Mouse (Mus musculus) MEL (cell line): ENCODE measurements around the gene Klk6. TPM values are rescaled to one million over a fixed set of nuclear protein-coding genes. Genes with fewer than 3 reads are reported as not detected.

Source experiments
- DNase-seq: peaks from one replicate; pipeline ENCODE4 v3.0.0; 2011; ENCODE audit warnings: low read depth, low spot score
- H3K27ac ChIP-seq: 2 replicates; pipeline ENCODE4 v1.5.1; 2012; ENCODE audit warnings: low read depth, mild to moderate bottlenecking, control low read depth, low read length, moderate library complexity; ENCODE audit not compliant: control insufficient read depth
- H3K27me3 ChIP-seq, 2 experiments: fragments of 150-350 bp in 1 of 2; sonication (generic) in 1 of 2; 2 replicates each; pipeline ENCODE4 v1.6.1; 2012; ENCODE audit warnings: low read length in 2 of 2, mild to moderate bottlenecking in 2 of 2, improper control_type of control experiment in 1 of 2, moderate library complexity in 1 of 2; ENCODE audit not compliant: insufficient read depth in 2 of 2, control insufficient read depth in 1 of 2
- H3K36me3 ChIP-seq, 2 experiments: 2 replicates each; pipeline ENCODE4 v1.6.1; 2012 to 2014; ENCODE audit warnings: low read length in 2 of 2, improper control_type of control experiment in 1 of 2, inconsistent platforms in 1 of 2, mild to moderate bottlenecking in 1 of 2; ENCODE audit not compliant: insufficient read depth in 2 of 2, control insufficient read depth in 1 of 2
- H3K4me1 ChIP-seq, 2 experiments: fragments of 150-350 bp in 1 of 2; sonication (generic) in 1 of 2; 2 replicates each; pipeline ENCODE4 v1.6.1; 2012; ENCODE audit warnings: low read length in 2 of 2, improper control_type of control experiment in 1 of 2, mild to moderate bottlenecking in 1 of 2; ENCODE audit not compliant: insufficient read depth in 2 of 2, control insufficient read depth in 1 of 2
- H3K4me3 ChIP-seq, 2 experiments: fragments of 150-350 bp in 1 of 2; sonication (generic) in 1 of 2; 2 replicates each; pipeline ENCODE4 v1.5.1; 2012; ENCODE audit warnings: low read depth in 2 of 2, low read length in 2 of 2, mild to moderate bottlenecking in 2 of 2, moderate library complexity in 2 of 2, control low read depth in 1 of 2, improper control_type of control experiment in 1 of 2; ENCODE audit not compliant: control insufficient read depth in 1 of 2, insufficient read depth in 1 of 2
- H3K79me2 ChIP-seq: 2 replicates; pipeline ENCODE4 v1.6.1; 2012; ENCODE audit warnings: mild to moderate bottlenecking, low read length, moderate library complexity; ENCODE audit not compliant: control insufficient read depth, poor library complexity, insufficient read depth
- H3K9ac ChIP-seq: 2 replicates; pipeline ENCODE4 v1.6.1; 2012; ENCODE audit warnings: low read depth, mild to moderate bottlenecking, control low read depth, low read length, moderate library complexity; ENCODE audit not compliant: control insufficient read depth, poor library complexity, severe bottlenecking
- H3K9me3 ChIP-seq: fragments of 150-350 bp; sonication (generic); replicated peaks from 2 replicates; pipeline ENCODE4 v1.6.1; 2012; ENCODE audit warnings: mild to moderate bottlenecking, low read length, improper control_type of control experiment, moderate library complexity; ENCODE audit not compliant: insufficient read depth
- CTCF ChIP-seq, 3 experiments: IDR thresholded peaks in 2 of 3; conservative IDR thresholded peaks in 1 of 3; 2 replicates each; pipeline ENCODE4 v1.5.1; 2011 to 2012; ENCODE audit warnings: low read length in 3 of 3, low read depth in 2 of 3, mild to moderate bottlenecking in 2 of 3, improper control_type of control experiment in 1 of 3, inconsistent platforms in 1 of 3, mixed read lengths in 1 of 3, moderate library complexity in 1 of 3; ENCODE audit not compliant: control insufficient read depth in 1 of 3, insufficient read depth in 1 of 3, poor library complexity in 1 of 3, severe bottlenecking in 1 of 3
- E2F4 ChIP-seq: IDR thresholded peaks from 2 replicates; pipeline ENCODE4 v1.6.1; 2011; ENCODE audit warnings: low read depth, low read length, improper control_type of control experiment, borderline replicate concordance
- EP300 ChIP-seq, 2 experiments: IDR thresholded peaks; 2 replicates each; pipeline ENCODE4 v1.6.1; 2011; ENCODE audit warnings: improper control_type of control experiment in 2 of 2, low read length in 2 of 2, low read depth in 1 of 2, mild to moderate bottlenecking in 1 of 2
- ETS1 ChIP-seq: IDR thresholded peaks from 2 replicates; pipeline ENCODE4 v1.6.1; 2012; ENCODE audit warnings: low read depth, mild to moderate bottlenecking, inconsistent platforms, low read length, improper control_type of control experiment, moderate library complexity
- GATA1 ChIP-seq: IDR thresholded peaks from 2 replicates; pipeline ENCODE4 v1.6.1; 2011; ENCODE audit warnings: low read depth, low read length, improper control_type of control experiment
- MAX ChIP-seq: IDR thresholded peaks from 2 replicates; pipeline ENCODE4 v1.6.1; 2011; ENCODE audit warnings: low read length, improper control_type of control experiment
- MAZ ChIP-seq: IDR thresholded peaks from 2 replicates; pipeline ENCODE4 v1.6.1; 2012; ENCODE audit warnings: low read depth, mild to moderate bottlenecking, inconsistent platforms, low read length, improper control_type of control experiment
- NELFE ChIP-seq: IDR thresholded peaks from 2 replicates; pipeline ENCODE4 v1.6.1; 2011; ENCODE audit warnings: low read depth, low read length, improper control_type of control experiment
- NRF1 ChIP-seq: IDR thresholded peaks from 2 replicates; pipeline ENCODE4 v1.6.1; 2014; ENCODE audit warnings: low read depth, mild to moderate bottlenecking, inconsistent platforms, low read length, improper control_type of control experiment, moderate library complexity; ENCODE audit not compliant: poor library complexity, insufficient read depth, severe bottlenecking
- RCOR1 ChIP-seq: IDR thresholded peaks from 2 replicates; pipeline ENCODE4 v1.6.1; 2012; ENCODE audit warnings: low read depth, mild to moderate bottlenecking, inconsistent platforms, low read length, improper control_type of control experiment
- SIN3A ChIP-seq: IDR thresholded peaks from 2 replicates; pipeline ENCODE4 v1.6.1; 2012; ENCODE audit warnings: low read length, improper control_type of control experiment, inconsistent platforms
- SMC3 ChIP-seq: IDR thresholded peaks from 2 replicates; pipeline ENCODE4 v1.6.1; 2011; ENCODE audit warnings: low read depth, low read length, improper control_type of control experiment
- TAL1 ChIP-seq: IDR thresholded peaks from 2 replicates; pipeline ENCODE4 v1.6.1; 2012; ENCODE audit warnings: mild to moderate bottlenecking, inconsistent platforms, low read length, moderate library complexity, mixed read lengths
- TBP ChIP-seq: IDR thresholded peaks from 2 replicates; pipeline ENCODE4 v1.8.0; 2011; ENCODE audit warnings: low read depth, low read length, improper control_type of control experiment
- TCF12 ChIP-seq: IDR thresholded peaks from 2 replicates; pipeline ENCODE4 v1.6.1; 2014; ENCODE audit warnings: low read depth, mild to moderate bottlenecking, inconsistent platforms, low read length, improper control_type of control experiment, moderate library complexity
- ZC3H11A ChIP-seq: IDR thresholded peaks from 2 replicates; pipeline ENCODE4 v1.6.1; 2012; ENCODE audit warnings: low read depth, mild to moderate bottlenecking, inconsistent platforms, low read length, improper control_type of control experiment
- ZKSCAN1 ChIP-seq: IDR thresholded peaks from 2 replicates; pipeline ENCODE4 v1.6.1; 2012; ENCODE audit warnings: low read depth, mild to moderate bottlenecking, inconsistent platforms, low read length, improper control_type of control experiment, moderate library complexity
- polyA plus RNA-seq, 2 experiments: library from polyadenylated mRNA; stranded (reverse) in 1 of 2; unstranded in 1 of 2; fragments of >175 nt in 1 of 2; fragments of >200 nt in 1 of 2; gene quantifications; 2 replicates each; pipeline versions ENCODE4 v1.2.1 to v1.2.4; 2012; ENCODE audit warnings: low replicate concordance in 2 of 2, low read depth in 1 of 2; ENCODE audit not compliant: insufficient read length in 2 of 2, insufficient read depth in 1 of 2, missing spikeins in 1 of 2
- total RNA-seq: library from RNA; depleted of rRNA; stranded (reverse); fragments of 300-350 nt; gene quantifications from 2 replicates; pipeline ENCODE4 v1.2.3, GENCODE M21; 2012

Gene Klk6
- total and polyA plus RNA-seq, 3 experiments = not detected

- no peak for DNase-seq
- TF ChIP-seq TBP (no peak), NRF1 (no peak), ZC3H11A (no peak), MAX (no peak), GATA1 (no peak)
- no peak overlapping the region for H3K9ac ChIP-seq
Measured at GRCm38 (mm10) chr7:43796355-43796754, 27.9 kb upstream of the Klk6 start.

GRCm38 (mm10) chr7:43797333-43797769 lies 26.9 kb upstream of the Klk6 start, which contains the start of gene Klk8:
Klk8 (plus strand) TSS chr7:43797577.
- H3K79me2 ChIP-seq = no peaks in the 10 kb centered on the region
- DNase-seq = no peak
- no peak within 1 kb of the TSS for H3K9ac ChIP-seq
- H3K4me3 ChIP-seq = no peak within 1 kb of the TSS
- H3K27me3 ChIP-seq = no peaks in the 10 kb centered on the region
- H3K36me3 ChIP-seq = no peaks in the 10 kb centered on the region
- H3K9me3 ChIP-seq = no peaks in the 10 kb centered on the region
- H3K27ac ChIP-seq = no peak within 1 kb of the TSS
- no peaks in the 10 kb centered on the region for H3K4me1 ChIP-seq
- TF ChIP-seq SIN3A (no peak), ETS1 (no peak), TAL1 (no peak), NELFE (no peak), E2F4 (no peak), NRF1 (no peak), RCOR1 (no peak), MAX (no peak), ZC3H11A (no peak), EP300 (IDR thresholded peaks at IDR 0.05; ENCODE audit: low read depth in 1 of 2, low read length in 2 of 2) (no peak), CTCF (IDR thresholded peaks at IDR 0.05 in 2 of 3, conservative IDR thresholded peaks at IDR 0.05 in 1 of 3; ENCODE audit: control insufficient read depth in 1 of 3, insufficient read depth in 1 of 3, low read depth in 2 of 3, low read length in 3 of 3, poor library complexity in 1 of 3, severe bottlenecking in 1 of 3) (no peak), MAZ (no peak)

More at GRCm38 (mm10) chr7:43796355-43796754, 27.9 kb upstream of the Klk6 start:
- Histone ChIP-seq H3K36me3 (no peaks in the 10 kb centered on the region), H3K4me1 (no peaks in the 10 kb centered on the region), H3K79me2 (no peaks in the 10 kb centered on the region), H3K9me3 (no peaks in the 10 kb centered on the region), H3K4me3 (no peak overlapping the region), H3K27ac (no peak overlapping the region), H3K27me3 (no peaks in the 10 kb centered on the region)

- H3K27me3 ChIP-seq = no peaks in the 10 kb centered on the region
- no peaks in the 10 kb centered on the region for H3K36me3 ChIP-seq
- no peak for DNase-seq
- H3K27ac ChIP-seq = no peak overlapping the region
- H3K9ac ChIP-seq = no peak overlapping the region
- no peak overlapping the region for H3K4me3 ChIP-seq
- H3K4me1 ChIP-seq = no peaks in the 10 kb centered on the region
- H3K9me3 ChIP-seq = no peaks in the 10 kb centered on the region
- TF ChIP-seq SMC3 = no peak
- no peak for TF ChIP-seq TCF12
- TF ChIP-seq ZKSCAN1 = no peak
- no peaks in the 10 kb centered on the region for H3K79me2 ChIP-seq
Measured at GRCm38 (mm10) chr7:43797844-43798462, 26.3 kb upstream of the Klk6 start.
